Mouse (Mus musculus): ENCODE results near the gene Ppif.

The Ppif gene

GRCm38 (mm10) chr14:25736140-25736539, 42.2 kb downstream of the Ppif start:
- no peak for DNase-seq (ENCODE audit: extremely low read depth, low read depth)

- DNase-seq (ENCODE audit: extremely low read depth, low read depth) = no peak
Observed at GRCm38 (mm10) chr14:25736589-25736988, 42.6 kb downstream of the Ppif start.

DNA sequence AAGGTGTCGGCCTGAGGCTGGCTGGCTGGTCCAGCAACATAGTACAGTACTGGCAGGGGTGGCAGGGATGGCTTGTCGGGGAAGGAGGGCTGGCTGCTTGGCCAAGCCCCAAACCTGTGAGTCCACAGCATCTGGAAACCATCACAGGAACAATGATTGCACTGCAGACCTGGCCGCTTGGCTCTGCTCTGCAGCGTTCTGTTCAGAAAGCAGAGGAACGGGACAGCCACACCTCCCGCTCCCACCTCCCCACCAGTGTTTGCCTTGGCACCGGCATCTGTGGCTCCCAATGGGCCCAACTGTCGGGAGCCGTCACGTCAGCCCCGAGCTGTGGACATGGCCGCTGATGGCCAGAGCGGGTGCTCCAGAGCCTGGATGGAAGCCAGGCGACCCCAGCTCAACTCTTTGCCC, 44.6 kb downstream of the Ppif start:
- DNase-seq (ENCODE audit: extremely low read depth, low read depth) = no peak

DNA sequence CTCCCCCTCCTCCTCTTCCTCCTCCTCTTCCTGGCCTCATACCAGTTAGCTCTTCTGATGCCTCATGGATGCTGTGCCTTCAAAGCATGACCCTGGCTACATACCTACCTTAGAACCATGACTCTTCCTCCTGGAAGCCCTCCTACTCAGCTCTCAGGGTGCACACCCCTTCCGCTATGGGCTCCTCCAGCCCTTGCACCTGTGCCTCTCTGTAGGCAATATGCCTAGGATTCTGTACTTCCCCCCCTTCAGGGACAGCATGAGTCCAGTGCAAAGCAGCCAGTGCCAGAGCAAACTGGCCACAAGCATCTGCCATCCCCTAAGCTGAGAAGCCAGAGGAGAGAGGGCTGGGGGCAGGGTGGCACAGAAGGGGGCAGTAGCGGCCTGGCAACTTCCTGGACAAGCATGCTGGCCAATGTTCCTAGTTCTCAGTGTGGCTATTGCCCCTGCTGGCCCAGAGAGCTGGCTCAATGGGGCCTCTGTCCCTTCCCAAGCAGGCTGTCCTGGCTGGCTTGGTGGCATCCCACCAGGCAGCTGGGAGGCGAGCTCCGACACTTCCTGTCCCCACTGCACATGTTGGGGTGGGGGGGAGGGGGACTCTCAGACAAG, 46.1 kb downstream of the Ppif start:
- no peak for DNase-seq (ENCODE audit: extremely low read depth, low read depth)

DNA sequence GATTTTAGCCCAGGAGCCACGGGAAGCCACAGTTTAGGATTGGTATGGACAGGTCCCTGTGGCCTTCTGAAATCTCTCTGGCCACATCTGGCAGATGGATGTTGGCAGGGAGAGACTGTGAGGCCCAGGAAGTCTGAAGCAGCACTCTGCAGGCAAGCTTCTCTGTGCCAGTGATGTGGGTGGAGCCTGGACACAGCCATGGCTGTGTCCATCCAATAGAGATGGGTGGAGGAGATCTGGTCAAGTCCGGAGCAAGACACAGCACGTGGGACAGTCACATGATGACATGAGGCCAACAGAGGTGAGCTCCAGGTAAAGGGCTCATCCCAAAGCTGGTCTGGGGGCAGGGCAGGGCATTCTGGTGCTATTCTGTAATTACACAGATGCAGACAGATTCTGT, 47.3 kb downstream of the Ppif start:
- DNase-seq (ENCODE audit: extremely low read depth, low read depth) = no peak

GRCm38 (mm10) chr14:25741840-25742367, 48.0 kb downstream of the Ppif start:
- no peak for DNase-seq (ENCODE audit: extremely low read depth, low read depth)

- DNase-seq (ENCODE audit: extremely low read depth, low read depth) = no peak
Observed at GRCm38 (mm10) chr14:25742943-25743342, 49.0 kb downstream of the Ppif start.

- DNase-seq (ENCODE audit: extremely low read depth, low read depth) = no peak
Observed at GRCm38 (mm10) chr14:25745365-25746184, 51.6 kb downstream of the Ppif start.

- no peak for DNase-seq (ENCODE audit: extremely low read depth, low read depth)
Observed at GRCm38 (mm10) chr14:25746371-25746770, 52.4 kb downstream of the Ppif start.

GRCm38 (mm10) chr14:25746971-25747945, 53.3 kb downstream of the Ppif start:
- no peak for DNase-seq (ENCODE audit: extremely low read depth, low read depth)

DNA sequence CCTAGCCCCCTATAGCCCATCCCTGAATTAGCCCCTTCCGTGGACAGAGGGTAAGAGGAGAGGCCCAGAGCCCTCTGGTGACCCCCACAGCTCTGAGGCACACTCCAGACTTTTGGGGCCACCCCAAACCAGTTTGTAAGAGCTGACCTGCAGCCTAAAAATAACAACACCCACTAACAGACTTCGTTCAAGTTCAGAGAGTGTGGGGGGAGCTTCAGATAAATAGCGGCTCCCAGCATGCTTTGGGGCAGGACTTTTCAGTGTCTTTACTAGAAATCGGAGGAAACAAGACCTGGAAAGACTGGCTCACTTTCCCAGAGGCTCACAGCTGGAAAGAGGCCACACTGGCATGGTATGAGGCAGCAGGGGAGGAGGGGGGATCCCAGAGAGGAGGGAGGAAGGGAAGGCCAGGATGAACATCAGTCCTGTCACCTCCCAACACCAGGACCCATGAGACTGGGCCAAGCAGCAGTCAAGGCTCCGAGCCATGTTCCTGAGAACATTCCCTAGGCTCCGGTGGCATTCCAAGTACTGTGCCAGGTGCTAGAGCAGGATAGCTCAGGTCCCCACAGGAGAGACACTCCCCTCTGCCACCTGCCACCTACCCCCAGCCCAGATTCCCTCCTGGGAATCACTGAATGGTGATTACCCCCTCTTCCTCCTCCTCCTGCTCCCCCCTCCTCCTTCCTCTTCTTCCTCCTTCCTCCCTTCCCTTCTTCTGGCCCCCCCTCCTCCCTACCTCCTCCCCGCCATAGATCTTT, 54.2 kb downstream of the Ppif start:
- no peak for DNase-seq (ENCODE audit: extremely low read depth, low read depth)

GRCm38 (mm10) chr14:25749143-25749909, 55.4 kb downstream of the Ppif start:
- no peak for DNase-seq (ENCODE audit: extremely low read depth, low read depth)

All from MEL-GATA-1-ER (cell line).